Mouse (Mus musculus) embryo, embryonic 9.5 days (tissue): ENCODE measurements around the gene Sst.

Experiments used
- DNase-seq: peaks from one replicate; pipeline ENCODE4 v3.0.0-alpha.2; 2017; ENCODE audit errors: extremely low spot score

The Sst gene

GRCm38 (mm10) chr16:23887910-23888579 is 2.7 kb downstream of the Sst start:
- DNase-seq, result no peak

GRCm38 (mm10) chr16:23885098-23885497 is 5.7 kb downstream of the Sst start:
- DNase-seq, result no peak

DNA sequence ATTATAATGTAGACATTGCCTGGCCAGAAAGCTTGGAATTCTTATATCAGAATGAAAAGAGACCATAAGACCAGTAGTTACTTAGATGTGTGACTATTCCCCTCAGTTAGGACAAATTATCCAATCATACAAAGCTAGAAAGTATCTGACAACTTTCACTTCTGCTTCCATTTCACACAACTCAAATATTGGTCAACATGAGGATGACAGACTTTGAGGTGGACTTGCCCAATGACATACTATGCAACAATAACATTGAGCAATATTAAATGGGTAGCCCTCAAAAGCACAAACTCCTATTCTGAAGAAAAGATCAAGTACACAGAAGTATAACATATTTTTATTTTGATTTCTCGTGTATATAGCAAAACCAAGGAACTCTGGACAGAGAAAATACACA is 35.5 kb downstream of the Sst start:
- no peak for DNase-seq

GRCm38 (mm10) chr16:23849720-23850119 is 41.0 kb downstream of the Sst start:
- no peak for DNase-seq

- DNase-seq, result no peak
These were observed 41.6 kb downstream of the Sst start for GRCm38 (mm10) chr16:23849176-23849575.

GRCm38 (mm10) chr16:23844622-23845021 is 46.1 kb downstream of the Sst start:
- DNase-seq, result no peak

GRCm38 (mm10) chr16:23842609-23843008 is 48.1 kb downstream of the Sst start:
- DNase-seq, result no peak
